Mouse (Mus musculus) spleen, adult 2 months (tissue): ENCODE results near the gene Tex22. TPM values are rescaled to one million over a fixed set of nuclear protein-coding genes. Genes with fewer than 3 reads are reported as not detected.
A peak's percentile ranks its signal among the peaks of the same experiment; 100 is the strongest.

Experiments used
- DNase-seq, 2 experiments: peaks; one replicate each; pipeline versions ENCODE4 v3.0.0 to v3.0.0-alpha.2; 2012 to 2021; ENCODE audit warnings: low spot score in 2 of 2, low read depth in 1 of 2
- H3K27ac ChIP-seq: fragments of 200-500 bp; 2 replicates; pipeline ENCODE4 v1.5.1; 2012; ENCODE audit warnings: low read length, inconsistent platforms; ENCODE audit not compliant: insufficient read depth
- H3K27me3 ChIP-seq: fragments of 200-500 bp; 2 replicates; pipeline ENCODE4 v1.6.1; 2012; ENCODE audit warnings: mild to moderate bottlenecking, moderate library complexity, low read length, inconsistent platforms; ENCODE audit not compliant: control insufficient read depth, insufficient read depth
- H3K36me3 ChIP-seq: fragments of 200-500 bp; 2 replicates; pipeline ENCODE4 v1.6.1; 2012; ENCODE audit warnings: mild to moderate bottlenecking, low read length, inconsistent platforms; ENCODE audit not compliant: control insufficient read depth, insufficient read depth
- H3K4me1 ChIP-seq: fragments of 200-500 bp; 2 replicates; pipeline ENCODE4 v1.6.1; 2011; ENCODE audit warnings: inconsistent platforms; ENCODE audit not compliant: control insufficient read depth, insufficient read depth, insufficient read length
- H3K4me3 ChIP-seq: fragments of 200-500 bp; 2 replicates; pipeline ENCODE4 v1.5.1; 2011; ENCODE audit warnings: mild to moderate bottlenecking, inconsistent platforms; ENCODE audit not compliant: insufficient read depth, insufficient read length; ENCODE audit errors: extremely low read depth
- CTCF ChIP-seq: fragments of 200-500 bp; IDR thresholded peaks from 2 replicates; pipeline ENCODE4 v1.5.1; 2011; ENCODE audit warnings: mild to moderate bottlenecking, inconsistent platforms; ENCODE audit not compliant: insufficient read depth, insufficient read length, insufficient replicate concordance; ENCODE audit errors: extremely low read depth
- POLR2A ChIP-seq: fragments of 200-500 bp; IDR thresholded peaks from 2 replicates; pipeline ENCODE4 v1.6.1; 2011; ENCODE audit warnings: low read depth, low read length, inconsistent platforms
- WGBS: fragments of 180-500 bp; shearing (Covaris S2); methylation state at CpG from one replicate; pipeline ENCODE4 v1.1.7; 2018; 5-methylcytosine and 5-hydroxymethylcytosine counted together
- polyA plus RNA-seq: library from polyadenylated mRNA; depleted of rRNA; stranded (reverse); fragments of >200 nt; gene quantifications from 2 replicates; pipeline ENCODE4 v1.2.3, GENCODE M21; 2012

Gene Tex22
- polyA plus RNA-seq, 1 experiment = 0.48 TPM

DNA sequence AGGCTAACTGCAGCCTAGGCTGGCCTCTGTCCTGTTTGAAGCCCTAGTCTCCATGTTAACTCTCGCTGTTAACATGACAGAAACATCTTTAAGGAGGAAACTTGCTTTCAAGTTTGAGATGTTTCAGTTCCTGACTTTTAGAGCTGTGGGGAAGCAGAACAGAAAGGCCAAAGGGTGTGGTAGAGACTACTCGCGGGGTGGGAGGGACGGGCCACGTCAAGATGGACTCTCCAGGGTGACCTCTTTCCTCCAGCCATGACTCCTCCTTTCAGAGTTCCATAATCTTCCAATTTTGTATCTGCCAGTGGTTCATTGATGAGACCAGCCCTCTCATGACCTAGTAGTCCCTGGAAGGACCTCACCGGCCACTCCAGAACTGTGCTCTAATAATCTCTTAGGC, 42.9 kb upstream of the Tex22 start:
- H3K4me1 ChIP-seq = peaks cover 18% of the 10 kb centered on the region; the same call in 1 of the 2 replicates
- no peaks in the 10 kb centered on the region for H3K36me3 ChIP-seq
- H3K4me3 ChIP-seq = no peak overlapping the region
- H3K27ac ChIP-seq = peak overlapping the region; percentile 72
- 46% methylated on average over 6 of the region's 6 CpGs for WGBS
- no peaks in the 10 kb centered on the region for H3K27me3 ChIP-seq
- TF ChIP-seq POLR2A = no peak
- TF ChIP-seq CTCF = no peak
- no peak for DNase-seq

DNA sequence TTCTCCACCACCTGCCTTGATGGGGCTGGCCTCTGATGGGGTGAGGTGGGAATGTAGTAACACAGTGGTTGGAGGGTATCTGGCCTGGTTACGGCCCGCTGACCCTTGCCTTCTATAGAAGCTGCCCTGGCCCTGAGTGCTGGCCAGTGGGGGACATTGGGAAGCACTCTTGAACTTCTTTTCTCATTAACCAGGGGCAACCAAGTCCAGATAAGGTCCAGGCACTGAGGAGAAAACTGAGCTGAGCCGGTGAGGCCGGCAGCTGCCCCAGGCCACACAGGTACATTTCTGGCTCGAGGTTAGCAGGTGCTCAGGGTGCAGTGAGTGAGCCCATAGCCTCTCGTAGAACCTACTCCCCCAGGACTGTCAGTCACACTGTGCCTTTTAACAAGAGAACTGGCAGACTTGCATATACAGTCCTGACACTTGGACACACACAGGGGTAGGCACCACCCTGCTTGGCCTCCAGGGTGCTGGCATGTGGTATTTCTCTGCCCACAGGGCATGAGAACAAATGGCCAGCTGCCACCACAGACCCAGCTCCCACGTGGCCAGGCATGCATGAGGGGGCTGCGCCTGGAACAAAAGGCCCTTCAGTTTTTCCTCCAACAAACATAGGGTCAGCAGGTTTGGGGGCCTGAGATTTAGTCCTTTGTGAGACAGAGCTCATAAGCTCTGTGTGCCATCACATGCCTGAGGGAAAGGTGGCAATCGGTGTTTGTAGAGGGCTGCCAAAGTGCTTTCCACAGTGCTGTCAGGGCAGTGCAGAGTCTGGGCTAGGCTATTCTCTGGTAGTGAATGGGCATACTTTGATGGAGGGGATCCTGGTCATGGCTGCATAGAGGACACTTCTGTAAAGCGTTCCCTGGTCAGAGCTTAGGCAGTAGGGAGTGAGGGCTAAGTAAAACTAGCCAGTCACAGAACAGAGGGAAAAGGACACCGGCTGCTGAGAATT, 41.7 kb upstream of the Tex22 start:
- H3K27ac ChIP-seq = 0 out of 2 replicates have a peak overlapping the region, but pooled peaks have one; percentile 10
- 81% methylated on average over 11 of the region's 11 CpGs for WGBS

GRCm38 (mm10) chr12:113035093-113035492, 39.2 kb upstream of the Tex22 start:
- Histone ChIP-seq H3K4me3 (no peak overlapping the region), H3K27me3 (no peaks in the 10 kb centered on the region), H3K36me3 (no peaks in the 10 kb centered on the region), H3K4me1 (peaks cover 14% of the 10 kb centered on the region; the same call in 1 of the 2 replicates), H3K27ac (no peak overlapping the region)
- 88% methylated on average over 2 of the region's 2 CpGs for WGBS
- DNase-seq = no peak
- TF ChIP-seq POLR2A (no peak), CTCF (no peak)

More for the DNA sequence above, 41.7 kb upstream of the Tex22 start:
- no peak for DNase-seq
- Histone ChIP-seq H3K36me3 (no peaks in the 10 kb centered on the region), H3K27me3 (no peaks in the 10 kb centered on the region), H3K4me1 (peaks cover 18% of the 10 kb centered on the region; the same call in 1 of the 2 replicates), H3K4me3 (no peak overlapping the region)
- no peak for TF ChIP-seq POLR2A
- TF ChIP-seq CTCF = no peak

DNA sequence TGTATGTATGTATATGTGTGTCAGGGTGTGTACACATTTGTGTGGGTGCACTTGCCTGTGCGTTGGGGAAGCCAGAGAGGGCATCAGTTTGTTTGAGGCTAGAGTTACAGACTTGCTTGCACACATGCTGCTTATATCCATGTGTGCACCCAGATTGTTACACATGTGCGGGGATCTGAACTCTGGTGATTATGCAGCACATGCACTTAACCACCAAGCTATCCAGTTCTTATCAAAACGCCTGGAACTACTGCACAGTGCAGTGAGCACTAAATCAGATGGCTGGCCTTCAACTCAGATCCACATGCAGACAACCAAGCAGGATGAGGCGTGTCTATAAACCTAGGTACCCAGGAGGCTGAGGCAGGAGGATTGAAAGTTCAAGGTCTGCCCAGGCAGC, 37.3 kb upstream of the Tex22 start:
- no peak for DNase-seq
- no peak overlapping the region for H3K4me3 ChIP-seq
- TF ChIP-seq CTCF = no peak
- no peak for TF ChIP-seq POLR2A
- 85% methylated on average over 4 of the region's 4 CpGs for WGBS
- H3K27me3 ChIP-seq = no peaks in the 10 kb centered on the region
- no peak overlapping the region for H3K27ac ChIP-seq
- H3K36me3 ChIP-seq = no peaks in the 10 kb centered on the region
- H3K4me1 ChIP-seq = peaks cover 4% of the 10 kb centered on the region; the same call in 1 of the 2 replicates

GRCm38 (mm10) chr12:113038414-113038813, 35.9 kb upstream of the Tex22 start:
- Histone ChIP-seq H3K27ac (no peak overlapping the region), H3K27me3 (no peaks in the 10 kb centered on the region), H3K36me3 (no peaks in the 10 kb centered on the region), H3K4me1 (peaks cover 4% of the 10 kb centered on the region; the same call in 1 of the 2 replicates), H3K4me3 (no peak overlapping the region)
- DNase-seq = no peak
- 87% methylated on average over 4 of the region's 4 CpGs for WGBS
- TF ChIP-seq CTCF (no peak), POLR2A (no peak)

DNA sequence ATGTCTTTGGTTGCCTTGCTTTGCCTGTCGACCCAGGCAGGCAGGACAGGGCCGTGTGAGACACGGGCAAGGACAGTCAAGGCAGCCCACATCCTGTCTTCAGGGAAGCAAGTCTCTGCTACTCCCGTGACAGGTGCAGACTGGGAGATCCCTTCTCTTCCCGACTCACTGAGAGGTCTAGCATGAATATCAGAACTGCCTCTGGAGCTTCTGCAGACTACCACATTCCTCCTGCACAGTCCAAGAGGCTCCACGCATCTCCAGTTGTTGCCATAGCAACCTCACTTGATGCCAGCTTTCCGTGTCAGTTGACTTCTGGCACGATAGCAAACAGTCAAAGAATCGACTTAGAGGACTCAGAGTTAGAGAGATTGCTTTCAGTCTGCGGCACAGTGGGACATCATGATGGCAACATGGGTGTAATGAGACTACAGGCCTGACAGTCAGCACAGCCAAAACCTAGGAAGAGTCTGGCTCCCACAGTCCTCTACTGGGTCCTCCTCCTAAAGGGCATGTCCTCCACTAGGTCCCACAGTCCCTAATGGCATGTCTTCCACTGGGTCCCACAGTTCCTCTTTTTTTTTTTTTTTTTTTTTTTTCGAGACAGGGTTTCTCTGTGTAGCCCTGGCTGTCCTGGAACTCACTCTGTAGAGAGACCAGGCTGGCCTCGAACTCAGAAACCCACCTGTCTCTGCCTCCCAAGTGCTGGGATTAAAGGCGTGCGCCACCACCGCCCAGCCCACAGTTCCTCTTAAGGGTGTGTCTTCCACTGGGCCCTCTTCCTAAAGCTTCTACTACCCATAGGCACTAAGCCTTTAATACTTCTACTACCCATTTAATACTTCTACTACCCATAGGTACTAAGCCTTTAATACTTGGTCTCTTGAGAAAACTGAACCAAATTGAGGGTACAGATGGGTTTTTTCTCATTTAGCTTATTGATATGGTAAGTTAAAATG, 32.5 kb upstream of the Tex22 start:
- H3K4me1 ChIP-seq = peaks cover 4% of the 10 kb centered on the region; the same call in 1 of the 2 replicates
- 66% methylated on average over 15 of the region's 15 CpGs for WGBS

DNA sequence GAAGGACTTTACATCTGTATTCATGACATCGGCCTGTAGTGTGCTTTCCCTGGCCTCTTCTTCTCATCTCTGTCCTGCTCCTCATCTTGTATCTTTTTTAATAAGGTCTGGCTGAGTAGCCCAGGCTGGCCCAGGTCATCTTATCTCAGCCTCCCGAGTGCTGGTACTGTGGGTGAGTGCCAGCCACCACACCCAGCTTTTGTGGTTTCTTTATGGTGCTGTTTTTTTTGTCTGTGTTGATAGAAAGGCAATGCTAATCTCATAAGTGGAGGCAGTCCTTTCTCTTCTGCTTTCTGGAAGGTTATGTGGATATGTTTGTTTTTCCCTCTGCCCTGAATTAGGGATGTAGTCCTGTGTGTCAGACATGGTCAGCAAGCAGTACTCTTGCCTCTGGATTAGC, 31.8 kb upstream of the Tex22 start:
- no peak overlapping the region for H3K4me3 ChIP-seq
- no peaks in the 10 kb centered on the region for H3K27me3 ChIP-seq
- TF ChIP-seq CTCF (no peak), POLR2A (no peak)
- WGBS = 56% methylated on average over 2 of the region's 2 CpGs
- H3K36me3 ChIP-seq = no peaks in the 10 kb centered on the region
- peaks cover 4% of the 10 kb centered on the region; the same call in 1 of the 2 replicates for H3K4me1 ChIP-seq
- H3K27ac ChIP-seq = no peak overlapping the region
- DNase-seq = no peak

More for the DNA sequence above, 32.5 kb upstream of the Tex22 start:
- no peak for DNase-seq
- H3K27me3 ChIP-seq = no peaks in the 10 kb centered on the region
- no peak overlapping the region for H3K27ac ChIP-seq
- H3K4me3 ChIP-seq = no peak overlapping the region
- no peaks in the 10 kb centered on the region for H3K36me3 ChIP-seq
- TF ChIP-seq POLR2A (no peak), CTCF (no peak)
